Mouse (Mus musculus): Measurements from ENCODE around the gene Nfib.

DNA sequence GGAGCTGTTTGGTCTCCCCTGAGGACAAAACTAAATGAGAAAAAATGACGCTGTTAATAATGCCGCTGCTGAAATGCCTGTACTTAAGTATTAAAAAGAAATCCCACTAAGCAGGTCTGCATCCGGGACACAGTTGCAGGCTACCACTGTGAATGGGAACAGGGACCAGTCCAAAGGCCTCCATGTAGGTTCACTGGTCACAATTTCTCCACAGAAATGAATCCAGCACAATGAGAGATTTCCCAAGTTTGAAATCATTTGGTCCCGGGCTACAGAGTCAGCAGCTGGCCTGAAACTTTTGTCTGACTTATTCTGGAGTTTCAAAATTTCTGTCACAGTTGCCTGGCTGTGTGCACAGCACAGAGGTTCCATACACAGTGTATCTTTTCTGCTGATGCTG is 195.8 kb downstream of the Nfib start:
- TF ChIP-seq CTCF (IDR thresholded peaks at IDR 0.05; ENCODE audit: borderline replicate concordance, extremely low read depth, insufficient read depth, insufficient read length) (no peak), POLR2A (IDR thresholded peaks at IDR 0.05; ENCODE audit: borderline replicate concordance, extremely low read depth, insufficient read depth, insufficient read length, poor library complexity, severe bottlenecking) (no peak)
